Mouse (Mus musculus) bone marrow macrophage, adult 2 months (primary cell): ENCODE results near the gene Fam241a.

ENCODE experiments used
- CTCF ChIP-seq: IDR thresholded peaks from 2 replicates; pipeline ENCODE4 v1.5.1; 2012; ENCODE audit warnings: low read depth, mild to moderate bottlenecking, low read length, moderate library complexity
- POLR2A ChIP-seq: IDR thresholded peaks from 2 replicates; pipeline ENCODE4 v1.6.1; 2012; ENCODE audit warnings: mild to moderate bottlenecking, low read depth, low read length, borderline replicate concordance

- no peak for TF ChIP-seq POLR2A
- no peak for TF ChIP-seq CTCF
These were observed 60.5 kb downstream of the Fam241a start for GRCm38 (mm10) chr3:127835594-127835993.
